Mouse (Mus musculus) gastrocnemius, postnatal 36 days (tissue): ENCODE results near the gene Soat2. TPM values are rescaled to one million over a fixed set of nuclear protein-coding genes. Genes with fewer than 3 reads are reported as not detected.
A peak's percentile ranks its signal among the peaks of the same experiment; 100 is the strongest.

Experiments
- DNase-seq, 2 experiments: peaks; one replicate each; pipeline ENCODE4 v3.0.0; 2022
- intact Hi-C: fragments of 180-260 bp; cut with DNase I; formaldehyde crosslinking; loops from one replicate; pipeline ENCODE4 v1.15.1; 2025
- long read RNA-seq, 2 experiments: library from polyadenylated mRNA; stranded (forward); transcript quantifications; one replicate each; pipeline ENCODE4 v2.0.0; 2021
- total RNA-seq, 2 experiments: library from RNA; stranded (reverse); gene quantifications; 2 replicates each; pipeline ENCODE4 v1.2.3; 2021

The Soat2 gene
- total RNA-seq: under 1 TPM in 1 of 2 experiments, not detected in 1; 0.15 TPM
- long read RNA-seq, experiment 1: 0 reads
- long read RNA-seq, experiment 2: 0 reads

DNA sequence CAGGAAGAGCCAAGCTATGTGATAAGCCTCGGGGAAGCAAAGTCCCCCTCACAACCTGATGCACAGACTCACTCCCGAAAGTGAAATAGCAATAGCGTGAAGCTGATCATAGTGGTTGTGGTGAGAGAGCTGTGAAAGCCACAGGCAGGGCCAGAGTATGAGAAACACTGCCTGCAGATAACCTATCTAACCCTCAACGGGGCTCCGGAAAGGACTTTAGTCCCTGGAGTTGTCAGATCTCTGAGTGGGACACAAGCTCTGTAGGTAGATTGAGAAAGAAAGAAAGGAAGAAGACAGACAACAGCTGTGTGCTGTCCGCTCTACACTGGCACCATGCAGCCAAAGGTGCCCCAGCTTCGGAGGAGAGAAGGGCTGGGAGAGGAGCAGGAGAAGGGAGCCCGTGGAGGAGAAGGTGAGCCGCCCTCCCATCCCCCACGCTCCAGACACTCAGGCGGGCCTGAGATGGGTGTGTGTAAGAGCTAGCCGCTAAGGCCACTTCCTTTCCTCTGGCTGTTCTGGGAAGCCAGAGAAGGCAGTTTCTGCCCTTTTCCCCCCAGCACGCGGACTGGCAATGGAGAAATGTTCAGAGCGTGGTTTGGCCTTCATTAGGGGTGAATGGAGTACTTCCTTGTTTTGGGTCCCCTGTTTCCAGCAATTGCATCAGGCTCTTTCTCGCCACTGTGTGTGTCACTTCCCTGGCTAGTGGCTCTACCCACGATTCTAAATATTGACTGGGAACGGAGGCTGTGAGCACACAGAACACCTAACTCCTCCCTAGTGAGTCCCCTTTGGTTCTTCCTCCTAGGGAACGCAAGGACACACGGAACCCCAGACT is at the start of gene Soat2:
Gene Soat2, plus strand, starts transcription at position 226 of the 835 bp plus-strand sequence.
- no peak for DNase-seq

DNA sequence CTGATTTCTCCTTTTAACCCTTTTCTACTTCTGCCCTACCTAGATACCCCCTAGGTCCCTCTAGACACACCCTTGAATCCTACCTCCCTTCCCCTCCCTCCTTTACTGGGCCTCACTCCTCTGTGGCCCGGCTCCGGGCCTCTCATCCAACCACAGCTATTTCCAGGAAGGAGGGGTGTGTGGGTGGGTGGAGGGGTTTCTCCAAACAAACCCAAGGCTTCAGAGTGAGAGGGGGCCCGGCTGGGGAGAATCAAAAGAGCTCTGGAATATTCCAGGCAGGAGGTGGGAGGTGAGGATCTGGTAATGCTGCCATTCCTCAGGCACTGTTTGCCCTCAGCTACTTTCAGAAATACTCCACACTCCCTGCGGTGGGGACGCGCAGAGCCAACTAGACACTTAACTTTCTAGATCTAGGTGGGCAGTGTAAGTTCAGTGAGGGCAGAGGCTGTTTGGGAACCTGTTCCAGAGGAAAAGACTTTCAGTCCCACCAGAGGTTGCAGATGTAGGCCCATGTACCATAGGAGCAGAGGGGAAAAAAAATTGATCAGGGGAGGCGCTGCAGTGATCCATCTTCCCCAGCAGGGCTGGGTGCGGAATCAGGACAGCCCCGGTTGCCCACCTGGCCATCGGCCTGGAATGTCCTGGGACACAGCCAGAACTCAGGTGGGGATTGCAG is 49.2 kb upstream of the Soat2 start:
- DNase-seq: peak in 1 of 2 experiments; percentile 33
- intact Hi-C loops: no loop called here

More for the DNA sequence above, at the start of gene Soat2:
- intact Hi-C loops: no loop called here

- intact Hi-C loops: no loop called here
- peak; percentile 55 to 57 for DNase-seq
These were observed 48.4 kb upstream of the Soat2 start for GRCm38 (mm10) chr15:102101672-102102541.

GRCm38 (mm10) chr15:102102548-102103121 is 47.7 kb upstream of the Soat2 start:
- peak; percentile 73 to 76 for DNase-seq
- intact Hi-C loops: no loop called here

- intact Hi-C loops: no loop called here
- peak in 1 of 2 experiments; percentile 68 for DNase-seq
These were observed 46.9 kb upstream of the Soat2 start for GRCm38 (mm10) chr15:102103371-102103946.

- DNase-seq: peak; percentile 81 to 91
- intact Hi-C loops: no loop called here
These were observed 46.3 kb upstream of the Soat2 start for GRCm38 (mm10) chr15:102103947-102104555.

GRCm38 (mm10) chr15:102105360-102105759 is 45.0 kb upstream of the Soat2 start:
- intact Hi-C loops: no loop called here
- peak; percentile 74 to 85 for DNase-seq

DNA sequence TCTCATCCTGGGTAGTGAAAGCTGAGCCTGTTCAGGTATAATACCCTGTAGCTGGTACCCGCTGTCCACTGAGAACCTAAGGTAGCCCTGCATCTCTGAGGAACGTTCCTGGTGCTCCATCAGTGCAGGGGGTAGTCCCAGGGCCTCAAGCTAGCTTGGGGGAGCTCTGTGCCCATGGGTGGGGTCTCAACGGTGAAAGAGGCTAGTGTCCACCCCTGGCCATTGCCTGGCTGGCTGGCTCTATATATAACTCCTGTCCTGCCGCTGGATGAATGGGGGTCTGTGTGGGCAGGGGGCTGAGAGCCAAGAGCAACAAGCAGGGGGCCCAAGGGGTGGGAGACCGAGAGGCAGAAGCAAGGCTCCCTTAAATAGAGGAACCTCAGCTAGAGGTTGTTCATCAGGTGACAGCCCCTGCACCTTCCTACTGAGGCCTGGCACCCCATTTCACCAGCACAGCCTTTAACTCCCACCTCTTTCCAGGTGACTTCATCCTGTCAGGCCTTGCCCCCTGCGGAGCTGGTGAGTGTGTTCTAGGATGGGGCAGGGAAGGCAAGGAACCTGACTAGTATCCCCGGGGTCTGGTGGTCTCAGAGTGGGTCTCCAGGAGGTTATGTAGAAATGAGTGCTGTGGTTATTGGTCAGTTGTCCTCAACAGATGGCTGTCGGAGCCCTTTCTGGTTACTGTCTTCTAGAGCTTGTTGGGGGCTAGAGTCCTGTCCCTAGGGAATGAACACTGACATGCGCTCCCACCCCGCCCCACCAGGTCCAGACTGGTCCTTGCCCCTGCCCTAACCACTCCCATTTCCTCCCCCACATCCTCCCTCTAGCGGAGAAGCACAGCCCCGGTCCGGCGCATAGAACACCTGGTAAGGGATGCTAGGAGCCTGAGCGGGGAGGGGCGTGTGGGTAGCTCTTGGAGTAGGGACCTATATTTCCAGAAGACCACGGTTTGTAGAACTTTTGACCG is 44.3 kb upstream of the Soat2 start:
- intact Hi-C loops: no loop called here
- DNase-seq: no peak

GRCm38 (mm10) chr15:102106754-102107456 is 43.4 kb upstream of the Soat2 start:
- intact Hi-C loops: no loop called here
- no peak for DNase-seq

DNA sequence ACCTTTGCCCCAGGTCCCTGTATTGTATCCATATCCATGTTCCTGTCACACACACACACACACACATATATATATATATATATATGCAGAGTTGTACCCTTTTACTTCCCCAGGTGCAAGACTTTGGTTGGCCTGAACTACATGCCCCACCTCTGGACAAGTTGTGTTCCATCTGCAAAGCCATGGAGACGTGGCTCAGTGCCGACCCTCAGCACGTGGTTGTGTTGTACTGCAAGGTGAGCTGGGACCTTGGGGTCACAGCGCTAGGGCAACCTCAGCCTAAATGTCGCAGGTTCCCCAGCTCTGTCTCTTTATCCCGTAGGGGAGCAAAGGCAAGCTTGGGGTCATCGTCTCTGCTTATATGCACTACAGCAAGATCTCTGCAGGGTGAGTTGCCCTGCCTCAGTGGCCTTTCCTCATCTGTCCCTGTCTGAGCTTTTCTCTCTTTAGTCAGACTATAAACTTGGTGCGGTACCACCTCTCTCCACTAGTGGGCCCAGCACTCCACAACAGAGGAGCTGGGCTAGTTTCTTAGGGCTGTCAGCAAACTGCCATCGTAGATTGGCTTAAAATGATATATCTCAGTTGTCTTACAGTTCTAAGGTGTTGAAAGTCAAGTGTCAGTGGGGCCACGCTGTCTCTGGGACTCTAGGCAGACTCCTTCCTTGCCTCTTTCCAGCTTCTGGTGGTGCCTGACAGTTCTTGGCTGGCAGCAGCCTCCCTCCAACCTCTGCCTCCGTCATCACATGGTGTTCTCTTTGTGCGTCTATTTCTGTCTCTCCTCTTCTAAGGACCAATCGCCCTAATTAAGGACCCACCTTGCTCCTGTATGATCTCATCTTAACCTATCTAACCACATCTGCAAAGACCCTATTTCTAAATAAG is 42.4 kb upstream of the Soat2 start:
- peak in 1 of 2 experiments; percentile 50 for DNase-seq
- intact Hi-C loops: no loop called here

- intact Hi-C loops: no loop called here
- peak in 1 of 2 experiments; percentile 72 for DNase-seq
These were observed 41.4 kb upstream of the Soat2 start for GRCm38 (mm10) chr15:102108651-102109525.

GRCm38 (mm10) chr15:102110271-102110670 is 40.1 kb upstream of the Soat2 start:
- no peak for DNase-seq
- intact Hi-C loops: no loop called here

- intact Hi-C loops: no loop called here
- no peak for DNase-seq
These were observed 39.4 kb upstream of the Soat2 start for GRCm38 (mm10) chr15:102110701-102111494.

DNA sequence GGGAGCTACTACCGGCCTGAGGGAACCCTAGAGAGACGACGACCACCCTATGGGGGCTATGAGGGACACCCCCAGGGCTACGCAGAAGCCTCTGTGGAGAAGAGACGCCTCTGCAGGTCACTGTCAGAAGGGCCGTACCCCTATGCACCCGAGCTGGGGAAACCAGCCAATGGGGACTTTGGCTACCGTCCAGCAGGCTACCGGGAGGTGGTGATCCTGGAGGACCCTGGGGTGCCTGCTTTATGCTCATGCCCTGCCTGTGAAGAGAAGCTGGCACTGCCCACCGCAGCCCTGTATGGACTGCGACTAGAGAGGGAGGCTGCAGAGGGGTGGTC is 38.9 kb upstream of the Soat2 start:
- DNase-seq: no peak
- intact Hi-C loops: no loop called here

DNA sequence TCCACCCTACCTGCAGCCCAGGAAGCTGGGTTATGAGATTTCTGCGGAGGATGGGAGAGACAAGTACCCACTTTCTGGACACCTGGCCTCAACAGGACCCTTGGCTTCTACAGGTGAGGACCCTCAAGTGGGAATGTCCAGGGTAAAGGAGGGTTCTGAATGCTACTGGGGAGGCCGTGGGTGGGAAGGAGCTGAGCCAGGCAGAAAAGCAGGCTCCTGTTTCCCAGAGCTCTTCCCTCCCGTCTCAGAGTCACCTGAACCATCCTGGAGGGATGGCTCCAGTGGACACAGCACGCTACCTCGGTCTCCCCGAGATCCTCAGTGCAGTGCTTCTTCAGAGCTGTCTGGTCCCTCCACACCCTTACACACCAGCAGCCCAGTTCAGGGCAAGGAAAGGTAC is 38.1 kb upstream of the Soat2 start:
- intact Hi-C loops: no loop called here
- no peak for DNase-seq
